Comparison of ENCODE assay signal across 12 mouse cellular contexts in the genomic region with DNA sequence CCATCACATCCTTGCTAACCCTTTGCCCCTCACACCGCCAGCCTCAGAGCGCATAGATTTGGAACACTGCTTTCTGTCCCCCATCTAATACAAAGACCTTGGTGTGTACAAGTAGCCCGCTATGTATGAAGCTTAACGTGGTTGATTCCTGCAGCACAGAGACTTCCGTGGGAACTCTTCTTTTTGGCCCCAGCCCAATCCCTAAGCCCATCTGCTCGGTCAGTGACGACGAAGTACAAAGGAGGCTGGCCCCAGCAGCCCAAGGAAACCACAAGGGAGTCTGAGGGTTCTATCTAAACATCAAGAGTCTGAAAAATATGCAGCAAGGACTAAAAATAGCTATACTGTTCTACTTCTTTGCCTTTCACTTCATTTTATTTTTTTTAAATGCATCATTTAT.
A peak's percentile ranks its signal among the peaks of the same experiment; 100 is the strongest.
DNase-seq lines count a peak whose midpoint lies in the region; ATAC-seq and TF ChIP-seq lines count a peak whose summit lies in the region.
"Had no signal": no experiment of that assay in that cellular context is flagged by ENCODE, and none has a peak within 500 bp of the region (broad histone marks: within the 10 kb centered on the region; RNA-seq: fewer than 3 reads in every experiment).

No protein-coding gene starts in this region.

- H3K9me3 ChIP-seq in heart, embryonic 12.5 days (replicated peaks) = 0 out of 2 replicates have a peak, but pooled peaks cover 2% of the 10 kb centered on the region
- no peaks in the 10 kb centered on the region for H3K9me3 ChIP-seq in lung, embryonic 15.5 days
- H3K9me3 ChIP-seq: embryonic facial prominence, embryonic 15.5 days had no signal

- no peak for ATAC-seq in heart, embryonic 12.5 days (ENCODE audit: insufficient number of reproducible peaks, low FRiP score)
- ATAC-seq in lung, embryonic 15.5 days (ENCODE audit: borderline replicate concordance, extremely low read depth, low FRiP score, low TSS enrichment) = peak; percentile 59; the same call in 1 of the 2 replicates
- ATAC-seq in common myeloid progenitor, adult 5-6 weeks (replicated peaks; ENCODE audit: low read depth, poor library complexity, severe bottlenecking) = peak; percentile 99
- ATAC-seq: activated CD4-positive, CD25-positive, alpha-beta regulatory T cell, adult 4 months had no signal

- H3K36me3 ChIP-seq in heart, embryonic 12.5 days = no peaks in the 10 kb centered on the region
- H3K36me3 ChIP-seq in lung, embryonic 15.5 days = no peaks in the 10 kb centered on the region
- H3K36me3 ChIP-seq: embryonic facial prominence, embryonic 15.5 days had no signal

- no peak overlapping the region for H3K4me2 ChIP-seq in heart, embryonic 12.5 days
- H3K4me2 ChIP-seq in lung, embryonic 15.5 days = no peak overlapping the region
- H3K4me2 ChIP-seq: embryonic facial prominence, embryonic 15.5 days had no signal

- no peak overlapping the region for H3K9ac ChIP-seq in heart, embryonic 12.5 days
- H3K9ac ChIP-seq in lung, embryonic 15.5 days = no peak overlapping the region
- H3K9ac ChIP-seq: embryonic facial prominence, embryonic 15.5 days had no signal

- no peak overlapping the region for H3K27ac ChIP-seq in heart, embryonic 12.5 days (ENCODE audit: poor library complexity, severe bottlenecking)
- H3K27ac ChIP-seq in lung, embryonic 15.5 days = no peak overlapping the region
- H3K27ac ChIP-seq: embryonic facial prominence, embryonic 15.5 days had no signal

- H3K27me3 ChIP-seq in heart, embryonic 12.5 days (replicated peaks) = no peaks in the 10 kb centered on the region
- no peaks in the 10 kb centered on the region for H3K27me3 ChIP-seq in lung, embryonic 15.5 days
- H3K27me3 ChIP-seq: embryonic facial prominence, embryonic 15.5 days had no signal

- WGBS in heart, embryonic 12.5 days = 70% methylated on average over 8 of the region's 8 CpGs
- 60% methylated on average over 8 of the region's 8 CpGs for WGBS in lung, embryonic 15.5 days
- WGBS in lung, adult 2 months = 50% methylated on average over 8 of the region's 8 CpGs

- no peak for TF ChIP-seq CTCF in lung, adult 2 months (IDR thresholded peaks at IDR 0.05; ENCODE audit: insufficient read depth, low read length)

- no peak overlapping the region for H3K4me3 ChIP-seq in heart, embryonic 12.5 days
- no peak overlapping the region for H3K4me3 ChIP-seq in lung, embryonic 15.5 days
- no peak overlapping the region for H3K4me3 ChIP-seq in lung, adult 2 months (replicated peaks; ENCODE audit: extremely low read depth, low read depth, low read length)
- H3K4me3 ChIP-seq: embryonic facial prominence, embryonic 15.5 days had no signal

- no peaks in the 10 kb centered on the region for H3K4me1 ChIP-seq in heart, embryonic 12.5 days (replicated peaks)
- no peaks in the 10 kb centered on the region for H3K4me1 ChIP-seq in lung, embryonic 15.5 days
- no peaks in the 10 kb centered on the region for H3K4me1 ChIP-seq in lung, adult 2 months (ENCODE audit: control insufficient read depth, insufficient read depth, low read length)
- H3K4me1 ChIP-seq: embryonic facial prominence, embryonic 15.5 days had no signal

- peak; percentile 12 to 66 for DNase-seq in heart, adult 18-20 months
- DNase-seq in lung, adult 2 months = no peak
- DNase-seq in lung, postnatal 36 days = peak; percentile 7
- no peak for DNase-seq in spleen, postnatal 4 days (ENCODE audit: low spot score in 2 of 2)
- DNase-seq in cerebellum, adult 9-11 months = no peak
- DNase-seq: kidney, adult 11 months; thymus, adult 2 months had no signal

- no peak for TF ChIP-seq POLR2A in lung, adult 2 months (IDR thresholded peaks at IDR 0.05; ENCODE audit: borderline replicate concordance, extremely low read depth, low read depth, low read length)

Comparison
In these comparisons a context has a peak if more than half of its experiments do, and no peak if none do; other contexts are left out.
1. DNase-seq: peak in heart, adult 18-20 months (2 of 2) and lung, postnatal 36 days (single experiment); none in lung, adult 2 months (single experiment), spleen, postnatal 4 days (0 of 2) and cerebellum, adult 9-11 months (single experiment).